Mouse (Mus musculus) testis, adult 2 months (tissue): ENCODE results near the gene Ccser2.

Experiments
- CTCF ChIP-seq: fragments of 200-500 bp; IDR thresholded peaks from 2 replicates; pipeline ENCODE4 v1.5.1; 2012; ENCODE audit warnings: low read depth, mild to moderate bottlenecking, inconsistent platforms, low read length, moderate library complexity; ENCODE audit not compliant: control insufficient read depth, insufficient read depth, insufficient replicate concordance
- POLR2A ChIP-seq: fragments of 200-500 bp; IDR thresholded peaks from 2 replicates; pipeline ENCODE4 v1.6.1; 2012; ENCODE audit warnings: low read depth, mild to moderate bottlenecking, inconsistent platforms, low read length, moderate library complexity; ENCODE audit not compliant: control insufficient read depth

DNA sequence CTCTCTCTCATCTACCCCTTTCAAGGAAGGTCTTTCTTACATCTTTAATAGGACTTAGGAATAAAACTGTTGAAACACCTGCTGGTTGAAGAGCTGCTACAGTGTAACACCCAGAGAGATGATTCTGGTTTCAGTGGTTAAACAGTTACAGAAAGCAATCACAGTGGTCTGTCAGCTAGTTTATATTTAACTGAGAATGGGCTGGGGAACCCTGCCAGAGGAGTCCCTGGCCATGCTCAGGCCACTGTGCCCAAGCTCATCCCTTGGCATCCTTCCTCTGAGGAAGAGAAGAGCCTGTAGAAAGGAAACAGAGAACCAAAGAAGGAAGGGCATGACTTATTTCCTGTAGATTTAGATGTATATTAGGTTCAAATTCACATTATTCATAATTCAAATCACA lies 21.2 kb upstream of the Ccser2 start:
- TF ChIP-seq POLR2A, result no peak
- no peak for TF ChIP-seq CTCF
